Mouse (Mus musculus): ENCODE results near the gene Slc2a10. TPM values are rescaled to one million over a fixed set of nuclear protein-coding genes. Genes with fewer than 3 reads are reported as not detected.

Slc2a10 gene
- 1 to 10 TPM in 1 of 4 experiments, under 1 TPM in 3; 0.58 to 2.1 (median 0.74) TPM for total RNA-seq (2022)

- DNase-seq: no peak
These were observed at the start of gene Slc2a10 for GRCm38 (mm10) chr2:165503259-165504203. Slc2a10 (plus strand) TSS chr2:165503787.

- DNase-seq: no peak
These were observed 46.9 kb upstream of the Slc2a10 start for GRCm38 (mm10) chr2:165456710-165457109.

- no peak for DNase-seq
These were observed 45.4 kb upstream of the Slc2a10 start for GRCm38 (mm10) chr2:165458189-165458588.

- DNase-seq: no peak
These were observed 43.9 kb upstream of the Slc2a10 start for GRCm38 (mm10) chr2:165459663-165460062.

GRCm38 (mm10) chr2:165467824-165468452 lies 35.6 kb upstream of the Slc2a10 start:
- no peak for DNase-seq

- no peak for DNase-seq
These were observed 33.4 kb upstream of the Slc2a10 start for GRCm38 (mm10) chr2:165470167-165470566.

- DNase-seq: no peak
These were observed 31.6 kb upstream of the Slc2a10 start for GRCm38 (mm10) chr2:165471943-165472342.

- no peak for DNase-seq
These were observed 30.6 kb upstream of the Slc2a10 start, which contains the start of gene Slc13a3 for GRCm38 (mm10) chr2:165473003-165473402. Slc13a3 (minus strand) TSS chr2:165473230.

GRCm38 (mm10) chr2:165475412-165475811 lies 28.2 kb upstream of the Slc2a10 start:
- no peak for DNase-seq

GRCm38 (mm10) chr2:165475850-165476249 lies 27.7 kb upstream of the Slc2a10 start:
- no peak for DNase-seq

GRCm38 (mm10) chr2:165482003-165482402 lies 21.6 kb upstream of the Slc2a10 start:
- DNase-seq: no peak

GRCm38 (mm10) chr2:165484152-165484551 lies 19.4 kb upstream of the Slc2a10 start:
- no peak for DNase-seq

GRCm38 (mm10) chr2:165485826-165486225 lies 17.8 kb upstream of the Slc2a10 start:
- no peak for DNase-seq

GRCm38 (mm10) chr2:165486401-165486800 lies 17.2 kb upstream of the Slc2a10 start:
- DNase-seq: no peak

GRCm38 (mm10) chr2:165486881-165487535 lies 16.6 kb upstream of the Slc2a10 start:
- DNase-seq: no peak

GRCm38 (mm10) chr2:165492648-165493553 lies 10.7 kb upstream of the Slc2a10 start, which contains the start of gene Trp53rka:
Trp53rka (minus strand) TSS chr2:165493324.
- DNase-seq: peak; percentile 69

- no peak for DNase-seq
These were observed 9.9 kb upstream of the Slc2a10 start for GRCm38 (mm10) chr2:165493587-165494210.

GRCm38 (mm10) chr2:165494495-165494894 lies 9.1 kb upstream of the Slc2a10 start:
- DNase-seq: no peak

GRCm38 (mm10) chr2:165496251-165496650 lies 7.3 kb upstream of the Slc2a10 start:
- DNase-seq: no peak

GRCm38 (mm10) chr2:165497706-165498275 lies 5.8 kb upstream of the Slc2a10 start:
- DNase-seq: no peak

- no peak for DNase-seq
These were observed 4.8 kb upstream of the Slc2a10 start for GRCm38 (mm10) chr2:165498816-165499215.

Measured in adrenal gland, adult 8-10 months (tissue).